Mouse (Mus musculus) cortical plate, adult 2 months (tissue): ENCODE data around the gene Nrg3. TPM values are rescaled to one million over a fixed set of nuclear protein-coding genes. Genes with fewer than 3 reads are reported as not detected.

ENCODE experiments used
- H3K27ac ChIP-seq: fragments of 200-500 bp; 2 replicates; pipeline ENCODE4 v1.5.1; 2012; ENCODE audit warnings: low read length, control low read depth, inconsistent platforms; ENCODE audit not compliant: insufficient read depth
- H3K4me1 ChIP-seq: fragments of 200-500 bp; 2 replicates; pipeline ENCODE4 v1.6.1; 2011; ENCODE audit warnings: low read length; ENCODE audit not compliant: control insufficient read depth, insufficient read depth
- H3K4me3 ChIP-seq: fragments of 200-500 bp; 2 replicates; pipeline ENCODE4 v1.5.1; 2011; ENCODE audit warnings: mild to moderate bottlenecking, low read length, control low read depth; ENCODE audit not compliant: insufficient read depth
- CTCF ChIP-seq: fragments of 200-500 bp; IDR thresholded peaks from 2 replicates; pipeline ENCODE4 v1.5.1; 2011; ENCODE audit warnings: mild to moderate bottlenecking, control low read depth, low read length; ENCODE audit not compliant: insufficient read depth; ENCODE audit errors: extremely low read depth
- POLR2A ChIP-seq: fragments of 200-500 bp; IDR thresholded peaks from 2 replicates; pipeline ENCODE4 v1.6.1; 2011; ENCODE audit warnings: mild to moderate bottlenecking, low read length, control low read depth; ENCODE audit not compliant: insufficient read depth; ENCODE audit errors: extremely low read depth
- polyA plus RNA-seq: library from polyadenylated mRNA; depleted of rRNA; stranded (reverse); fragments of >200 nt; gene quantifications from 2 replicates; pipeline ENCODE4 v1.2.3, GENCODE M21; 2012

Gene Nrg3
- polyA plus RNA-seq, 1 experiment = 33.3 TPM

GRCm38 (mm10) chr14:39109566-39109965, 363.3 kb downstream of the Nrg3 start:
- H3K27ac ChIP-seq = no peak overlapping the region
- TF ChIP-seq CTCF (no peak), POLR2A (no peak)

GRCm38 (mm10) chr14:39106776-39107175, 366.1 kb downstream of the Nrg3 start:
- H3K4me1 ChIP-seq = 0 out of 2 replicates have a peak, but pooled peaks cover 1% of the 10 kb centered on the region
- no peak overlapping the region for H3K4me3 ChIP-seq
- no peak overlapping the region for H3K27ac ChIP-seq
- TF ChIP-seq CTCF = no peak
- TF ChIP-seq POLR2A = no peak

More at GRCm38 (mm10) chr14:39109566-39109965, 363.3 kb downstream of the Nrg3 start:
- H3K4me1 ChIP-seq = 0 out of 2 replicates have a peak, but pooled peaks cover 1% of the 10 kb centered on the region
- H3K4me3 ChIP-seq = no peak overlapping the region

DNA sequence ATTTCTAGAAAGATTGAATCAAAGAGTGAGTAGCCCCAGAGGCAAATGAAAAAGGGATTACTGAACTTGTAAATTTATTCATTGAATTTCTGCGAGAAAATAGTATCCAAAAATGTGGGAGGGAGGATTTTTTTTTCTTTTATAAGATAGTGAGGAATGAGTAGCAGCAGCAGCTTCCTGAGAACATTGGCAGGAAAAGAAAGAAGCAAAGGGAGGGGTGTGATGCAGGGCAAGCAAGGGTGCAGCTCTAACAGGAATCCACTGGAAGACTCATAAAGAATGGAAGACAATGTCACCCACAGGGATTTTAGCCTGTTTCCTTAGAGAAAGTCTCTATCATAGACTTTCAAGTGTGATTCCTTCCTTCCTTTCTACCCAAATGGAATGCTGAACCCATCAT, 377.7 kb downstream of the Nrg3 start:
- TF ChIP-seq CTCF = no peak
- TF ChIP-seq POLR2A = no peak
- H3K4me1 ChIP-seq = no peaks in the 10 kb centered on the region; the same call in 1 of the 2 replicates
- H3K27ac ChIP-seq = no peak overlapping the region
- no peak overlapping the region for H3K4me3 ChIP-seq

- Histone ChIP-seq H3K4me1 (no peaks in the 10 kb centered on the region), H3K27ac (no peak overlapping the region), H3K4me3 (no peak overlapping the region)
- TF ChIP-seq POLR2A (no peak), CTCF (no peak)
Measured at GRCm38 (mm10) chr14:39079461-39079860, 393.4 kb downstream of the Nrg3 start.

- no peaks in the 10 kb centered on the region for H3K4me1 ChIP-seq
- no peak overlapping the region for H3K27ac ChIP-seq
- H3K4me3 ChIP-seq = no peak overlapping the region
- no peak for TF ChIP-seq POLR2A
- TF ChIP-seq CTCF = no peak
Measured at GRCm38 (mm10) chr14:39051542-39051941, 421.3 kb downstream of the Nrg3 start.

DNA sequence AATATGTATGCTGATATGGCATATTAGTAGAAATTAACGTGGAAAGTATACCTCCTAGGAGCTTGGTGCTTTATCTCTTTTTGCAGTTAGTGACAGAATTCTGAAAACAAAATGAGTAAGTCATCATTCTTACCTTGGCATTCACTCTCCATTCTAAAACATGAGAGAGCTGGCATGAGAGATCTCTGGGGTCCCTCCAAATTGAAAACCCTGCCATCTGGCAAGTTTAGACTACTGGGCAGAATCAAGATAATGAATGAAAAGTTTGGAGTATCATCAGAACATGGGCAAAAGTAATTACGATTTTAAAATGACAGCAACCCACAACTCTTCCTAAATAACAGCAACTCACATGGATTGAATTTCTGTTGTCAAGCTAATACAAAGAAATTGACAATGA, 423.9 kb downstream of the Nrg3 start:
- no peak overlapping the region for H3K27ac ChIP-seq
- peaks cover 2% of the 10 kb centered on the region; the same call in 1 of the 2 replicates for H3K4me1 ChIP-seq
- H3K4me3 ChIP-seq = no peak overlapping the region
- TF ChIP-seq CTCF (no peak), POLR2A (no peak)

DNA sequence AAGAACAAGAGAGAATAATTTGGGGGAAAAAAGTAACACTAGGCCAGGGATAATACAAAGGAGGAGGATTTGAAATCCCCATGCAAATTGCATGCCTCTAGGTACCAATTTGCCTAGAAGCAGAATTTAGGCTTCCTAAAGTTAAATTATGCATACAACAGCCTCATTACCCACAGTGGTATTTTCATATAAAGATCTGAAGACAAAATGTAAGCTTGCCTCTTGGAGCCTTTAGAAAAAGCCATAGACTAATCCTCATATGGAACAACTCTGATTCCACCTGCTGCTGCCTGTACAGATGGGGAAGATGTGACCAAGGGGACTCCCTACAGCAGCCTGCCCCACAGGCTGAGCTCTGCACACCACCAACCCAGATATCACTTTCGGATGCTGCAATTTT, 428.6 kb downstream of the Nrg3 start:
- Histone ChIP-seq H3K4me1 (peaks cover 2% of the 10 kb centered on the region), H3K4me3 (no peak overlapping the region), H3K27ac (peak overlapping the region; percentile 78; the same call in 1 of the 2 replicates)
- TF ChIP-seq CTCF (no peak), POLR2A (no peak)

- H3K4me3 ChIP-seq = no peak overlapping the region
- peak overlapping the region; percentile 78 for H3K27ac ChIP-seq
- TF ChIP-seq POLR2A = no peak
- TF ChIP-seq CTCF = no peak
- H3K4me1 ChIP-seq = peaks cover 2% of the 10 kb centered on the region
Measured at GRCm38 (mm10) chr14:39043793-39044192, 429.1 kb downstream of the Nrg3 start.

DNA sequence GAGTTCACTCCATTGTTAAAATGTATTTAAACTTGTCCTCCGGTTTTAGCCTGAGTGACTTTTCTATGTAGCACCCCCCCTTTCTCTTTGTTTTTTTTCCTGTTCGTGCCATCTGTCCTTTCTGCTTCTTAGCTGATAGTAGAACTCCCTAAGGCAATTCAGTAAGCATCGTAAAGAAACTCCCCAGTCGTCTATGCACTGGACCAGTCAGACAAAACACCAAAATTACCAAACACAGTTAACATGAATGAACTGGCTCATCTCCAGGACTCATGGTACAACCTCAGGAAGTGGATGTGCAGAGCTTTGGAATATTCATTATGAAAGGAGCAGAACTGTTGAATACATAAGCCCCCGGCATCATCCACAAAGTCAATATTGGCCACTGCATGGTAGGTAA, 429.5 kb downstream of the Nrg3 start:
- 0 out of 2 replicates have a peak overlapping the region, but pooled peaks have one; percentile 78 for H3K27ac ChIP-seq
- peaks cover 2% of the 10 kb centered on the region for H3K4me1 ChIP-seq
- no peak overlapping the region for H3K4me3 ChIP-seq
- TF ChIP-seq POLR2A (no peak), CTCF (no peak)

- H3K27ac ChIP-seq = no peak overlapping the region
Measured at GRCm38 (mm10) chr14:39039046-39039445, 433.8 kb downstream of the Nrg3 start.

DNA sequence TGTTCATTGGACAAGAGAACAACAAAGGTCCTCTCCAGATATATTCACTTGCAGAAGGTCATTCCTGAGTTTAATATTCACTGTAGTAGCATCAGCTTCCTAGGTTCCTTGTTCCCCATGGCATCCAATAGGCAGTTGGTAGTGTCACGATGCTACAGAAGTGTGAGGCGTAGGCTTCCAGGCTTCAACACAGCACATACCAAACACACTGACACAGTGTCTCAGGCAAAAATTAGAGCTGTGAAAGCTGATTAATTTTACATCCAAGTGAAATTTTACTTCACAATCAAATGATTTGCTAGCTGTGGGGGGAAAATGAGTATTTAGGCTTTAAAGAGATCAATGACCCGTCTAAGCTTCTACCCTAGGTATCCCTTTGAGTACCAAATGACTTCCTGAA, 438.4 kb downstream of the Nrg3 start:
- H3K4me1 ChIP-seq = peaks cover 1% of the 10 kb centered on the region; the same call in 1 of the 2 replicates
- no peak overlapping the region for H3K4me3 ChIP-seq
- TF ChIP-seq POLR2A = no peak
- no peak overlapping the region for H3K27ac ChIP-seq

More at GRCm38 (mm10) chr14:39039046-39039445, 433.8 kb downstream of the Nrg3 start:
- peaks cover 1% of the 10 kb centered on the region; the same call in 1 of the 2 replicates for H3K4me1 ChIP-seq
- TF ChIP-seq CTCF (no peak), POLR2A (no peak)
- H3K4me3 ChIP-seq = no peak overlapping the region
